Mouse (Mus musculus) yolk sac, embryonic 10.5 days (tissue): ENCODE data around the gene Cmtm7.
"Not testable (repeated sequence)": the region's sequence is repeated elsewhere in the genome, so short reads cannot be mapped to it uniquely, and the experiment has no call there.

Experiments used
- DNase-seq: peaks from one replicate; pipeline ENCODE4 v3.0.0-alpha.2; 2017; ENCODE audit warnings: low spot score

Gene Cmtm7

DNA sequence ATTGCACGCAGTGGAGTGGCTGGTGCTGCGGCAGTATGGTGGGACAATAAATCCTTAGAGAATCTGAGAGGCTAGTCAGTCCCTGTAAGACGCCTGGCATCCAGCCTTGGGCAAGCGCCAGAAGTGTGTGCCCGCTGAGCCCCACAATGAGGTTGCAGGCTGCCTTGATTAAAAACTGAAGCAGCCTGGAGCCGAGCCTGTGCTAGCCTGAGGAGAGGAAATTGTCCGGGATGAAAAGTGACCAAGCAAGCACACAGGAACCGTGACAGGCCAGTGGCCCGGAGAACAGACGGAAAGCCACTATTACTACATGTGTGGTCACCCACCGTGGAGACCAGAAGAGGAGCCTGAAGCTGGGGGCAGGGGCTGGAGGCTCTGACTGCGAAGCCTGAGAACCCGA, 14.6 kb downstream of the Cmtm7 start:
- no peak for DNase-seq

DNA sequence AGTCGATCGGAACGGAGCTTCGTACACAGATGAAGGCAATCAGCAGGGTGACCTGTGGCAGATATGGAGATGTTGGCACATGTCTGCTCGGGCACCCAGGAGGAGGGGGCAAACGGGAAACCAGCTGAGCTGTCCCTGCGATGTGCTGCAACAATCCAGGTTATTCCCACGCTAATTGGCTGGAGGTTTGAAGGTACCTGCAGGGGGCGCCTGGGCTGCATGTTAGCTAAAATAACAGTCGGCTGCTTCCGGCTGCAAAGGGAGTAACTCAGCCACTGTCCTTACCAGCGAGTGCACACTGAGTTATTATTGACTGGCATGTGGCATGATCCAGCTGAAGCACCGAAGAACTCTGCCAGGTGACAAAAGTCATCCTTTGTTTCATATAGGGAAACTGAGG, 18.3 kb downstream of the Cmtm7 start:
- DNase-seq, result peak; percentile 24

DNA sequence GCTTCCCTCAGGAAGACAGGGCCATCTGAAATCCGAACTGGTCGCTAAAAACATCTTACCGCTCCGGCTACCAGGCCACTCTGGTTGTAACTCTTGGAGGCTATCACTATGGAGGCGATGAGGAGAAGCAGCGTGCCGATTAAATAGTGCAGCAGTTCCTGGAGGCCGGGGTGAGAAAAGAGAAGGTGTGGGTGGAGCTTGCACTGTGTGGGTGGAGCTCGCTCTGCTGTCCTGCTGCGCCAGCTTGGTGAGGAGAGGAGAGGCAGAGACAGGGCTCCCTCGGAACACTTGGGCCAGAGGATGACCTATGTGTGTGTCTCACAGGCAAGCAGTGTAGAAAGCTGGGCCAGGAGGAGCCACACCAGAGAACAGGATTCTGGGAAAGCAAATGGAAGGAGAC, 19.8 kb downstream of the Cmtm7 start:
- DNase-seq, result no peak

DNA sequence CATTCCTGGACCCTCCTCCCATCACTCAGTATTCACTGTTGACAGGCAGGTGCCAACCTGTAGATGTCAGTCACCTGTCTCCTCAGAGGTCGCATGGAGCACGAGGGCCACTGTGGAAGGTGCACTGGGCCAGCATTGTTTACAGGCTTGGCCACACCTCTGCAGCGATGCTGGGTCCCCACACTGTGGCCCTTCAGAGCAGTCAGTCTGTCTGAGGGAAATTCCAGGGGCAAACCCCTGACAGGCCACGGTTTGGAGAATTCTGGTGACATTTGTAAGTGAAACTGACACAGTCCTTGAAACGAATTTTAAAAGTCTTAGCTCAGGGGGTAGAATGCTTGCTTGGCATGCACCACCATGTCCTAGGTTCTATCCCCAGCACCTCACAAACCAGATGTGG, 21.3 kb downstream of the Cmtm7 start:
- DNase-seq, result no peak

DNA sequence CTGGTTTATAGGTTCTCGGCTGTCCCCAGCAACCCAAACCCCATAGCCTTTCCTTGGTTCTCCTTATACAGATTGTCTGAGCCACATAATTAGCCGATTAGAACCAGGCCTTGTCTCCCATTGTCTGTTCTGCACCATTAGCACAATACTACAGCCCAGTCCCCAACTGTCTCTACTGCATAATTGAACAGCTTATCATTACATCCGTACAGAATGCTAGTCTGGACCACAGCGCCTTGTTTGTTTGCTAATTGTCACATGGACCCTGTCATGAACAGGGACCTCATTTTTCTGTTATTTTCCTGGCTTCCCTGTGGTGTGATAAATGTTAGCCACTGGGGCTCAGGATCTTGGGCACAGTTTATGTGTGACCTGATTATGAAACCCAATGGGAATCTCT, 21.8 kb downstream of the Cmtm7 start:
- DNase-seq, result no peak

DNA sequence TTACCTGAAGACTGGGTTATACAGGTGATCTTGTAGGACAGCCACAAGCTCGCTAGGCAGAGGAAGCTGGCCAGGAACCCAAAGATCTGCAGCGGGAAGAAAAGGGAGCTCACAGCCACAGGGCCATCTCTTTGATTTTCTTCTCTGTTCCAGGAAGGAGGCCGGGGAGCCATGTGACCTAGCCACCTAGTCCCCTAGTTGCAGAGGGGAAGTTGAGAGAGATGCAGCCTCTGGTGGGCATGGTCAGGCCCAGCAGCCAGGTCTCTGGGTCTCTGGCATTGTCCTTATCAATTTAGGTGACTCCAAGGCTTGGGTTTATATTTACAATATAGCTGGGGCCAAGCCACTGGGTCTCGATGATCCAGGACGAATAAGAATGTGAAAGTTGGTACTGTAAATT, 22.9 kb downstream of the Cmtm7 start:
- no peak for DNase-seq

DNA sequence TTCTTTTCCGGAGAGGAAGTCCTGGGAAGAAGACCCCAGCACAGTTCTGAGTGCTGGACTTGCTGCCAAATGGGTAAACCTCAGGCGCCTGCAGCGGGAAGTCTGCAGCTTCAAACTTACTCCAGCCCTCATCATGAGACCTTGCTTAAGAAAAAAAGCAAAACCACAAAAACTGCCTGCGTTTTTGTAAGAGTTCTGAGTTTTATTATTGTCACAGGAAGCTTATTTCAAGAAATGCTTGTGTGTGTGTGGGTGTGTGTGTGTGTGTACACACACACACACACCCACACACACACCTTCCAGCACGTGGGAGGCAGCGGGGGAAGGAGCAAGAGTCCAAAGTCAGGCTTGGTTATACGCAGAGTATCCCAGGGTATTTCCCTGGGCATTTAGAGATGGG, 23.4 kb downstream of the Cmtm7 start:
- no peak for DNase-seq

DNA sequence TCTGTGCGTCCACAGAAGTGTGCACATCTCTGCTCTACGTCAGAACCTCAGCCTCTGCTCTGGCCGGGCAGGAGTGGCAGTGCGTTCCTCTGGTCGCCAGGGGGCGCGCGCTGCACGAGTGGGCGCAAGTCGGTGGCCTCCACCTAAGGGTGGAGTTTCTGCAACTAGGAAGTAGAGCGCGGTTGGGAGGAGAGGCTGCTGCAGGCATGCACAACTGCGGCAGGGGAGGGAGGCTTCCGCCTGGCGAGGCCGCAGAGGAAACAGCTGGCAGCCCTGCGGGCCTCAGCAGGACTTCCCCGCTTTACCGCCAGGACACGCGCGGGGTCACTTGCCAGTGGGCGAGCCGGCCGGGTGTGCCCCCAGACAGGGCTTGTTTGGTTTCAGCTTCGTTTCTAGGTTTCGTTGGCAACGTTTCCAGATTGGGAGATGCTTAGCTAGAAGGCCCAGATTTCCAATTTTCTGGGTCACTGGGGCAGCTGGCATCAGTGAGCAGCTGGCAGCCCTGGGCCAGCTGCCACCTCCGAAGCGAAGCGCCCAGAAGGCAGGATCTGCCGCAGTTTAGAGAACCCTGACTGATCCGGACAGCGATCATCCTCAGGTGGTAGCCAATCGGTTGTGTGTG, 28.7 kb downstream of the Cmtm7 start:
- DNase-seq, result peak; percentile 90

DNA sequence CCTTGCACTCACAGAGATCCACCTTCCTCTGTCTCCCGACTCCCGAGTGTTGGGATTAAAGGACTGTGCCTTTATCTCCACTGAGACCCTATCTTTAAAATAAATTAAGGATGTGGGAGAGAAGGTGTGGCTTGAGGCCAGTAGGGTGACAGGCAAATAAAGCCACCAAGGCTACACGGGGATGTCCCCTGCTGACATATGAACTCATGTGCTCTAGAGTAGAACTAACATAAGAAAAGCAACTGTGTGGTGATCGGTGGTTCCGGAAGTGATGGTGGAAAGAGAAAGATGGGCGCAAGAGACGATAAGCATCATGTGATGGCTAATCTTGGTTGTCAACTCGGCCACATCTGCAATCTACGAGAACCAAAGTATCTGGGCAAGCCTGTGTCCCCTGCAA, 29.3 kb downstream of the Cmtm7 start:
- DNase-seq, result no peak

DNA sequence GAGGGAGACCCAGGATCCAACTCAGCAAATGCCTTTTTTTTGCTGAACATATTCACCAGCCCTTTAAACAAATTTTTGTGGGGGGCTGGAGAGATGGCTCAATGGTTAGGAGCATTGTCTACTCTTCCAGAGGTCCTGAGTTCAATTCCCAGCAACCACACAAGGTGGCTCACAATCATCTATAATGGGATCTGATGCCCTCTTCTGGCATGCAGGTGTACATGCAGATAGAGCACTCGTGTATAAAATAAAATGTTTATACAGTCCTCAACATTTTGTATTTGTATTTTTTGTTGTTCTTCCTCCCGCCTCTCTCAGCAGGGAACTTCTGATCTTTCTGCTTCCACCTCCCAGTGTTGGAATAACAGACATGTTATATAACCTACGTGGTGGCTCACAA, 30.1 kb downstream of the Cmtm7 start:
- DNase-seq, result no peak

DNA sequence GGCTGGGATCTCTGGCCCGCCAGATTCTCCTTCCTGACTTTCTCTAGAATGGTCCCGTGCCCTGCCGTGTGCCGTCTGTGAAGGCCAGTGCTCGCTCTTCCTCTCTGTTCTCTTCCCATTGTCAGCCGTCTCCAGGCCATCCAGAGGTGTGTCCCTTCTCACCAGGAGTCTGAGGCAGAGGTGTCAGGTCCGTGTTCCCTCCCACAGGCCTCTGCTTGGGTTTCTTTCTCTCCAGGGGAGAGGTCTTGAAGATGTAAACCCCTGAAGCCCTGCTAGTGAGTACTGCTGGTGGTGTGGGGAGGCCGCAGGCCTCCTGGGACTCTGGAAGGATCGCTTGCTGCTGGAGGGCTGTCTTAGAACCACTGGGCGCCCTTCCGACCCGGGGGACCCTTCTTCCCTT, 34.2 kb downstream of the Cmtm7 start:
- no peak for DNase-seq

DNA sequence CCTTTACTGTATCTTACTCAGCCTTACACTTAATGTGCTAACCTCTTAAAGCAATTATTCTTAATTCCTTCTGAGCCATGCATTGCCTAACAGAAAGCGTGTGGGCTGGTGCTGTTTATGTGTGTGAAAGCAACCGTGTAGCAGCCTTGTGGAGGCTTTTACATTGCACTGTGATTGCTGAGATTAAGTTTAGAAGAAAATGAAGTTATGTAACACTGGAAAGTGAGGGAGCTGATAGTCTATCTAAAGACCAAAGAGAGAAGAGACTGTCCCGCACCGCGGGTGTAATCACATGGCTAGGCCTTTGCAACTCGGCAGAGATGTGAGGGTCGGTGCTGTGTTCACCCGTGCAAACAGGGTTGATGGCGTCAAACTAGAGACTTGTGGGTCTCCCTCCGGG, 34.6 kb downstream of the Cmtm7 start:
- no peak for DNase-seq

DNA sequence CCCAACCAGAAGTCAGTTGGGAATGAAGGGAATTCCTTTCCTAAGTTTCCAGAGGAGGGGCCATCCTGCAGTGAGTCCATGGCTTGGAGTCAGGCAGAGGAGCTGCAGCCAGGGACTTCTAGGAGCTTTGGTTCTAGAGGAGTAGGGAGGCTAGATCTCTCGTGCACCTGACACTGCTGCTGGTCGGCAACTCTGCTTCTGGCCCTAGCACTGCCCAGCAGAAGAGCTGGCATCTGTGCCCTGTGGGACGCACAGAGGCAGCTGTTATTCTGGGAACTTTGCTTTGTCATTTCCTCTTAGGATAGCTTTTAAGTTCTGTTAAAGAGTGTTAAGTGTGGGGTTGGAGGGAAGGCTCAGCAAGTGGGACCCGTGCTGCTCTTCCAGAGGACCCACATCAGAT, 36.0 kb downstream of the Cmtm7 start:
- DNase-seq, result no peak

DNA sequence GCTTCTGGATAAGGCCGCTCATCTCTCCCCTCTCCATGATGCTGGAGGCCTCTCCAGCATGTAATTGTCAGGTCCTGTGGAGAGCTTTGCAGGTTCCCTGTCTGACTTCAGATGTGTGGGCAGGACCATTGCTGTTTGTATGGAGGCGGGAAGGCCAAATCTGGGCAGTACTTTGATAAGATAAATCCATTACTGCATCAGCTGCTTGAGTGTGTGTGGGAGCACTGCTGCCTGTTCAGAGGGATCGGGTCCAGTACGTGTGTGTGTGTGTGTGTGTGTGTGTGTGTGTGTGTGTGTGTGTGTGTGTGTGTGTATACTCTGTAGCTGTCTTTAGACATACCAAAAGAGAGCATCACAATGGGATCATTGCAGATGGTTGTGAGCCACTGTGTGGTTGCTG, 36.5 kb downstream of the Cmtm7 start:
- no peak for DNase-seq

DNA sequence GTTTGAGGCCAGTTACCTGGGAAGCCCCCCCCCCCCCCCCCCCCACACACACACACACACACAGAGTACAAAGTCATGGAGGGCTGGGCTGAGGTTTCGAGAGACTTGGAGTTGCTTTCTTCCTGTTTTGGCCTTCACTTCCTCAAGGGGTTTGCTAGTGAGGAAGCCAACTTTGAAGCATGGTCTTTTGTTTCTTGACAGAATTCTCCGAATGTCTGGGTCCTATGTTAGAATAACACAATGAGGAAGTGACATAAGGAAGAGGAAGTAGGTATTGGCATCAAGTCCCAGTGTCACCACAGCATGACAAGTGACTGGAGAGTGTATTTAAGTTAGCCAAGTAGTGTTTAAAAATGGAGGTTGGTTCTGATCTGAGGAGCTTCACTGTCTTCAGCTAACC, 38.9 kb downstream of the Cmtm7 start:
- no peak for DNase-seq

DNA sequence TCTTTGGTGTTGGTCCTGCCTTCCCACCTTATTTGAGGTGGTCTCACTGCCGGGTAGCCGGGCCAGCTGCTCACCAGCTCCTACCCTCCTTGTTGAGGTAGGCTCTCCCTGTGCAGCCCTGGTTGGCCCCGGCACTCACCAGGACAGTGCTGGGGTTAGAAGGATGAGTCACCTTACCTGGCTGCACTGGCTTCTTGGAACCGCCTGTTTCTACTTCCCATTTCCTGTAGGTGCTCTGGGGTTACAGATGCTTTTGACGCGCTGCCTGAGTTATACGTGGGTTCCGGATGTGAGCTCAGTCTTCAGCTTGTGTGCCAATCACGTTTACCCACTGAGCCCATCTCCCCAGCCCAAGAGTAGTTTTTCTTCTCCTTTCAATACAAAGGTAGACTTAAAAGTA, 41.3 kb downstream of the Cmtm7 start:
- DNase-seq, result no peak

DNA sequence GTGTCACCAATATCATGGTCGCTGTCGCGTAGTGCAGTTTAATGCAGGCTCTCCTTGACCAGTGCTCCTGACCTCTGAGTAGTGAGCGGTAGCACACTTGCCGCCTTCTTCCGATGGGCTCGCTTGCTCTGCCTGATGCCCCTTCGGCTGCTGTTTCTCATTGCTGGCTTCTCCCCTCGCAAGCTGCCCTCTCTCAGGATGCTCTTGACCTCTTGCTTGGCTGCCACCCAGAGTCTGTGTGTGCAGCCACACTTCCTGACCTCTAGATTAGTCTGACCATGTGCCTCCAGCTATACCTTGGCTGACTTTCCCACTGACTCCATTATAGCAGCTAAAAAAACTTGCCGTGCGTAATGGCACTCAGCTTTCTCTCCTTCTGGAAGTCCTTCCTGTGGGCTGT, 45.2 kb downstream of the Cmtm7 start:
- DNase-seq, result no peak

DNA sequence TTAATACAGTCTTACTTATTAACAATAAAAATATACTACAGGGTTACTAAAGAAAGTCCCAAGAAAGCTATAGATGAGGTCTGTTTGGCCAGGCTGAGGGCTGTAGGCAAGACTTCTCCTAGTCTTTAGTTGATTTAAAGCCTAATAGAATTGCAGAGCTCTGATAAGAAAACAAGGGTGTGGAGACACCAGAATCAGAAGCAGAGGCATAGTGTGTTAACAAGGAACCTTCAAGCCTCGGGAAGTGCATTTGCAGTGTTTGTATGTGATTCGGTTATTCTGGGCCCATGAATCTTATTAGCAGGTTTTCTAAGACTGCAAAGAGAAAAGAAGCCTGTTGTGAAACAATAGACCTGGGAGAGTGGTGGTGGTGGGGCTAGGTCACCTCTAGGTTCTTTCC, 48.4 kb downstream of the Cmtm7 start:
- no peak for DNase-seq

DNA sequence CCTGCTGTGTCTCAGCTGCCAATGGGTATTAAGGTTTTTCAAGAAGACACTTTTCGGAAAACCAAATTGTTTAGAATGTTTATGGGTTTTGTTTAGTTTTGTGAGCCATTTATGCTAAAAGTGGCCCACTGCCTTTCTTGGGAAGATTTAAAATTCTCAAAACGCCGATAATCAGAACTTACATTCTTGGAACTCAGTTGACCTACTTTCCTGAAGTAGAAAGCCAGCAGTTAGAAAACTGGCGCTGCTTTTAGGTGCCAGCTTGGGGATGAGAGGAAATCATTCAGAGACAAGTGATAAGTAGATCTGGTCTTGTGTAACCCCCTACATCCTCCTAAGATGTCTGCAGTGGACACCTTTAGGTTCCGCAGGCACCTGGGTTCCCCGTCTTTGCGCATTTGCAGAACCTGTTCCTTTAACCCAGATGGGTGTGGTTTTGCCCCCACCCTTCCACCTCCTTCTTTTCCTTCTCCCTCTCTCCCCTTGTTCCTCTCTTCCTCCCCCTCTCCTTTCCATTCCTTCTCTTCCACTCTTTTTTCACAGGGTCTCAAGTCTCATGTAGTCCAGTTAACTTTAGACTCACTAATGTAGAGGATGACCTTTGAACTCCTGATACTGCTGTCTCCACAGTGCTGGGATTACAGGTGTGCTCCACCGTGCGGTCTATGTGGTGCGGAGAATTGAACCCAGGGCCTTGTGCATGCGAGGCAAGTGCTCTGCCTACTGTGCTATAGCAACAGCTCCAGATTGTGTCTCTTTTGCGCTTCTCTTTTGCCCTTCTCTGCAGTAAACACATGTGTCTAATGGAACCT, 49.6 kb downstream of the Cmtm7 start:
- DNase-seq, result peak; percentile 53

DNA sequence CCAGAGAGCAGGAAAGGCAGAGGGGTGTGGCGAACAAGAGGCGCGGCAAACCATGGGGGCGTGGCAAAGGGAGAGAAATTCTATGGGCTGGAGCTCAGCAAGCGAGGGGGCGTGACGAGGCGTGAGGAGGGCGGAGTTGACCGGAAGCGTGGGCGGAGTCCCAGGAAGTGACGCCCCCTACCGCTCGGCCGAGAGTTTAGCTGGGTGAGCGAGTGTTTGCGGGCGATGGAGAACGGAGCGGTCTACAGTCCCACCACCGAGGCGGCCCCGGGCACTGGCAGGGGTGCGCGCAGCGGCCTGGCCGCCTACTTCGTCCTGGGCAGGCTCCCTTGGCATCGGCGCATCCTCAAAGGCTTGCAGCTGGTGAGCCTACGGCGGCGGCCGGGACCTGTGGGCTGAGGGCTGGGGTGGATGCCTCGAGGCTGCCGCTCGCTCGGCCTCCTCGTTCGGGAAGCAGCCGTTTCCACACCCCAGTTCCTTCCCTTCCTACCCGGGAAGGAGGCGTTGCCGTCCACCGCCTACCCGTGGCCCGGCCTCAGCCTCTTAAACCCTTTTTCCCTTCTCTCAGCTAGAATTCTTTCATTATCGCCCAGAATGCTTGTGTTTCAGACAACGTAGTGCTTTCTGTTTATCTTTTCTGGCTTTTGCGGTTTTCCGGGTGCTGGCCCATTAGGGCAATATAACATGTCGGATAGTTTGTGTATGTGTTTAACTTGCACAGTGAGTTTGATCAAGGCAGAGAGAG, 50.5 kb downstream of the Cmtm7 start, which contains the start of gene Cmtm6:
Gene Cmtm6, plus strand, starts transcription at position 106 of the 745 bp plus-strand sequence.
- DNase-seq, result peak; percentile 97

DNA sequence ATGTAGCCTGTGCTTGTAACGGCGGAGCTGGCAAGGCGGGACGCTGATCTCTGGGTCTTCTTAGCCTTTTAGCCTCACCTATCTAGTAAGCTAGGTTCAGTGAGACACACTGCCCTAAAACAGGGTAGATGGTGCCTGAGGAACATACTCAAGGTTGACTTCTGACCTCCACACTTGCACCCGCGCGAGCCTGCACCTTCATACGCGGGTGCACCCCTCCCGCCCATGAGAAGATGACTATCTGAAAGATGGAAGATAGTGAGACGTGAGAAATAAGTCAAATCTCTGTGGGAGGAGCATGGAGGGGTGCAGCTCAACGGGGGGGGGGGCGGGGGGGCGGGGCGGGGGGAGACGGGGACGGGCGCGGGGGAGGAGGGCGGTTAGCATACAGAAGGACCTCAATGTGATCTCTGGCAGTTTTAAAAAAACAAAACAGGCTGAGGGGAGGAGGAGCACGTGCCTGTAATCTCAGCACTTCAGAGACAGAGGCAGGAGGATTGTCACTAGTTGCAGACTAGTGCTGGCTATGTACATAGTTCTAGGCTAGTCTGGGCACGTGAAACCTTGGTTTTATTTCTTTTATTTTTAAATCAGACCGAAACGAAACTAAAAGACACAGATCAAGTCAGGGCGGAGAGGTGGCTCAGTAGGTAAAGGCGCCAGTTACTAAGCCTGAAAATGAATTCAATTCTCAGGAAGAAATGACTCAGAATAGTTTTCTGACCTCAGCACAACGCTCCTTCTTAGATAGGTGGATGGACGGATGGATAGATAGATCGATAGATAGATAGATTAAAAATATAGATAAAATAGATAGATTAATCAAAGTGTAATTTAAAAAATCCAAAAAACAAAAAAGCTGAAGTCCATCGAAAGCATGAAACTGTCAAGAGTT, 51.5 kb downstream of the Cmtm7 start:
- no peak for DNase-seq

DNA sequence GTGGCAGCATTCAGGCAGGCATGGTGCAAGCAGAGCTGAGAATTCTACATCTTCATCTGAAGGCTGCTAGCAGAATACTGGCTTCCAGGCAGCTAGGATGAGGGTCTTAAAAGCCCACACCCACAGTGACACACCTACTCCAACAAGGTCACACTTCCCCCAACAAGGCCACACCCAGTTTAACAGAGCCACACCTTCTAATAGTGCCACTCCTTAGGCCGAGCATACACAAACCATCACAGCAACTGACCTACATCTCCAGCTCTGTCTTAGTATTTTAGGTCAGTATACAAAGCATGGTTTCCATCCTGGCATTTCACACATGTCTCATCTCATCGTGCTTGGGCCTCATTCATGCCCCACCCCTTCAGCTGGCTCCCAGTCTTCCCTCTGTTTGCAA, 53.2 kb downstream of the Cmtm7 start:
- DNase-seq, result not testable (repeated sequence)
